Mouse (Mus musculus) lung, postnatal 0 days (tissue): ENCODE measurements around the gene Cela2a. TPM values are rescaled to one million over a fixed set of nuclear protein-coding genes. Genes with fewer than 3 reads are reported as not detected.
A peak's percentile ranks its signal among the peaks of the same experiment; 100 is the strongest.

Source experiments
- ATAC-seq: fragments of 200-750 bp; cut with Nextera tagmentation; 2 replicates; pipeline ENCODE4 v1.8.0; 2017; ENCODE audit warnings: moderate library complexity
- DNase-seq: peaks from one replicate; pipeline ENCODE4 v3.0.0-alpha.2; 2016; ENCODE audit warnings: low spot score
- H3K27ac ChIP-seq: fragments of 300-500 bp; sonication (generic); 2 replicates; pipeline ENCODE4 v1.5.1; 2014; ENCODE audit warnings: antibody characterized with exemption, mild to moderate bottlenecking, low read length, mixed read lengths
- H3K27me3 ChIP-seq: fragments of 300-500 bp; sonication (generic); replicated peaks from 2 replicates; pipeline ENCODE4 v1.6.1; 2014; ENCODE audit warnings: low read length, mixed read lengths; ENCODE audit not compliant: insufficient read depth
- H3K36me3 ChIP-seq: fragments of 300-500 bp; sonication (generic); 2 replicates; pipeline ENCODE4 v1.6.1; 2014; ENCODE audit warnings: low read length, mixed read lengths; ENCODE audit not compliant: insufficient read depth
- H3K4me1 ChIP-seq: fragments of 300-500 bp; sonication (generic); 2 replicates; pipeline ENCODE4 v1.6.1; 2014; ENCODE audit warnings: antibody characterized with exemption, low read depth, low read length, mixed read lengths; ENCODE audit not compliant: insufficient read depth
- H3K4me2 ChIP-seq: fragments of 300-500 bp; sonication (generic); replicated peaks from 2 replicates; pipeline ENCODE4 v1.6.1; 2014; ENCODE audit warnings: low read depth, mild to moderate bottlenecking, low read length, moderate library complexity, mixed read lengths
- H3K4me3 ChIP-seq: fragments of 300-500 bp; sonication (generic); 2 replicates; pipeline ENCODE4 v1.5.1; 2014; ENCODE audit warnings: low read depth, low read length
- H3K9ac ChIP-seq: fragments of 300-500 bp; sonication (generic); replicated peaks from 2 replicates; pipeline ENCODE4 v1.6.1; 2014; ENCODE audit warnings: low read depth, mild to moderate bottlenecking
- H3K9me3 ChIP-seq: fragments of 300-500 bp; sonication (generic); 2 replicates; pipeline ENCODE4 v1.6.1; 2016; ENCODE audit warnings: low read length, mixed read lengths
- CTCF ChIP-seq: IDR thresholded peaks from 2 replicates; pipeline ENCODE4 v1.5.1; 2016; ENCODE audit warnings: antibody characterized with exemption, mild to moderate bottlenecking
- EP300 ChIP-seq: IDR thresholded peaks from 2 replicates; pipeline ENCODE4 v1.6.1; 2016; ENCODE audit warnings: antibody characterized with exemption, mild to moderate bottlenecking, control low read depth
- WGBS: fragments of 180-500 bp; shearing (Covaris S2); extraction: QIAGEN DNeasy Blood & Tissue Kit; methylation state at CpG from one replicate; pipeline ENCODE4 v1.1.7; 2014; 5-methylcytosine and 5-hydroxymethylcytosine counted together
- polyA plus RNA-seq: library from polyadenylated mRNA; unstranded; fragments of >200 nt; fragmentation: Nextera tagmentation; extraction: Ambion mirVana; gene quantifications from 2 replicates; pipeline ENCODE4 v1.2.1, GENCODE M21; 2015

The Cela2a gene
- polyA plus RNA-seq, 1 experiment from 2014 or later: not detected

GRCm38 (mm10) chr4:141871333-141871725 is 45.4 kb upstream of the Cela2a start:
- Histone ChIP-seq H3K9ac (no peak overlapping the region), H3K4me2 (peak overlapping the region; percentile 95), H3K27ac (peak overlapping the region; percentile 20; the same call in 1 of the 2 replicates), H3K4me1 (peaks cover 41% of the 10 kb centered on the region), H3K36me3 (no peaks in the 10 kb centered on the region), H3K4me3 (no peak overlapping the region), H3K9me3 (no peaks in the 10 kb centered on the region), H3K27me3 (no peaks in the 10 kb centered on the region)
- ATAC-seq (no peak), DNase-seq (no peak)
- TF ChIP-seq EP300 (no peak), CTCF (no peak)
- 88% methylated on average over 3 of the region's 3 CpGs for WGBS

DNA sequence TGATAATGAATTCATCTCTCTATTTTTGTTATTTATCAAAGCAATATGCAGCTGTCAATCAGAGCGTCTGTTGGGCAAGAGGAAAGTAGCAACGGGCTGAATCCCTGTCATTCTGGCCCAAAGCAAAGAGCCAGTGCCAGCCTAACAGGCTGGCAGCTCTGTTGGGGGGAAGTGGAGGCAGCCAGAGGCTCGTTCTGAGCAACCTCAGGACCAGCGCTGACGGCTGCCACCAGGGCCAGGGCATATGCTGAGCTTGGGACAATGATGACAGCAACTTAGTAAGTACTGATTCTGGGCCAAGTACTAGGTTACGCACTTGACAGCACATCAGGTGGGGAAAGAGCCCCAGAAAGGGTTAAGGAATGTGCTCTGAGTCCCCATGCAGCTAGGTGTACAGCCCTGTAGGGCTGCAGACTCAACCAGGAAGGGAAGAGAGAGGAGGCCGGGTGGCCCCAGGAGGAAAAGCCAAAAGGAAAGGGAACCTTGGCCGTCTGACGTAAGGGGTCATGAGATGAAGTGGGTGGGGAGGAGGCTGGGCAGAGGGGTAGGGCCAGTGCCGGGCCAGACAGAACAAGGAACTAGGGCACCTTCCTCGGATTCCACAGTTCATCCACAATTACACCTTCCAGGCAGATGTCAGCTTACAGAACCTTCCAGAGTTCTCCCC is 44.8 kb upstream of the Cela2a start:
- Histone ChIP-seq H3K4me3 (no peak overlapping the region), H3K36me3 (no peaks in the 10 kb centered on the region), H3K27ac (peak overlapping the region; percentile 32; the same call in 1 of the 2 replicates), H3K4me2 (0 out of 2 replicates have a peak overlapping the region, but pooled peaks have one; percentile 95), H3K27me3 (no peaks in the 10 kb centered on the region), H3K9ac (no peak overlapping the region), H3K4me1 (peaks cover 41% of the 10 kb centered on the region), H3K9me3 (no peaks in the 10 kb centered on the region)
- TF ChIP-seq CTCF (no peak), EP300 (no peak)
- no peak for ATAC-seq
- 62% methylated on average over 11 of the region's 11 CpGs for WGBS
- DNase-seq: peak; percentile 60

DNA sequence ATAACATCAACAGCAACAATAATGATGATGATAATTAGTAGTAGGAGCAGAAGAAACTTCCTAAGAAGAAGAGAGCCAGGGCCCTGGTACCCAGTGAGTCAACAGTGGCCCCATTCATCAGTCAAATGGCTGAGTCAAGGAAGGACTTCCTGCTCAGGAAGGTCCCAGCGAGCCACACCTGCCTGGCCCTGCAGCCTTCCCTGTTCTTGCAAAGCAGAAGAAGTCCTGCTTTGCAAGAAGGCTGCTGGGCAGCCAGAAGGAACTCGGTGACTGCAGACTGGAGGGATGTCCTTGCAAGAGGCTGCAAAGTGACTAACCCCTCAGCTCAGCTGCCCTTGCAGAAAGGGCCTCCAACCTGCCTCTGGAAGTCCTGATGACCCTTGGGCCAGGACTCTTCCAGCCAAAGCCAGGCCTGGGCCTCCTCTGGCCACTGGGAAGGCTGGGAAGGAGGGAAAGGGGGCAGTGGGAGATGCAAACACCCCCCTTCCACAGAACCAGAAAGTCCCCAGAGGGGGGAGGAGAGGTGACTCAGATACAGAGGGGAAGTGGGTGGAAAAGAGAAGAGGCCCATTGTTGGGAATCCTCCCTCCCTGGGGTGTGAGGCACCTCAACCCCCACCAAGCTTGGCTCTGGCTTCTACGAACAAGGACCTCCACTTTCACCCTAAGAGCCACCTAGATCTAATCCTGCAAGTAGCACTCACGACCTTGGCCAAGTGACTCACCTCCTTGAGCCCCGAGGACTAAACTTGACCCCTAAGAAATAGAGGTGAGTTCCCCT is 43.7 kb upstream of the Cela2a start:
- H3K4me2 ChIP-seq: no peak overlapping the region
- no peaks in the 10 kb centered on the region for H3K27me3 ChIP-seq
- no peak overlapping the region; the same call in 1 of the 2 replicates for H3K27ac ChIP-seq
- DNase-seq: peak; percentile 67
- peak; percentile 5 for ATAC-seq
- peaks cover 37% of the 10 kb centered on the region for H3K4me1 ChIP-seq
- H3K9ac ChIP-seq: no peak overlapping the region
- no peaks in the 10 kb centered on the region for H3K9me3 ChIP-seq
- H3K36me3 ChIP-seq: no peaks in the 10 kb centered on the region
- no peak overlapping the region for H3K4me3 ChIP-seq
- WGBS: 56% methylated on average over 5 of the region's 5 CpGs
- TF ChIP-seq CTCF (no peak), EP300 (no peak)

DNA sequence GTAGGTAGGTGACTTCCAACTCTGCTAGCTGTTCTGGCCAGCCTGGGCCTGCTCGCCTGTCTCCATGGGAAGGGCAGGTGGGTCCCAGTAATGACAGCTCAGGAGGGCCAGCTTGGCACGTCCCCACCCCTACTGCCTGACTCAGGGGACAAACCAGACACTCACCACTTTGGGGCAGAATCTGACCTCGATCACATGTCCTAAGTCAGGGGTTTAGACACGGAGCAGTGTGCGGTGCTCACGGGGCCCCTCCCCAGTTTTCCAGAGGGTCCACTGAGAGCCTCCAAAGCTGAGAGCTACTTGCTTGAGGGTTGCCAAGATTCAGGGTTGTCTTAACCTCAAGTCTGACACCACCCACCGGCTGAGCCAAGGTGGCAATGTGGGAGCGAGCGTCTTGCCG is 42.1 kb upstream of the Cela2a start:
- Histone ChIP-seq H3K9me3 (no peaks in the 10 kb centered on the region), H3K36me3 (no peaks in the 10 kb centered on the region), H3K9ac (no peak overlapping the region), H3K4me1 (peaks cover 31% of the 10 kb centered on the region), H3K27ac (no peak overlapping the region), H3K27me3 (no peaks in the 10 kb centered on the region), H3K4me3 (no peak overlapping the region), H3K4me2 (no peak overlapping the region)
- ATAC-seq (no peak), DNase-seq (no peak)
- 66% methylated on average over 10 of the region's 10 CpGs for WGBS
- TF ChIP-seq CTCF (no peak), EP300 (no peak)

DNA sequence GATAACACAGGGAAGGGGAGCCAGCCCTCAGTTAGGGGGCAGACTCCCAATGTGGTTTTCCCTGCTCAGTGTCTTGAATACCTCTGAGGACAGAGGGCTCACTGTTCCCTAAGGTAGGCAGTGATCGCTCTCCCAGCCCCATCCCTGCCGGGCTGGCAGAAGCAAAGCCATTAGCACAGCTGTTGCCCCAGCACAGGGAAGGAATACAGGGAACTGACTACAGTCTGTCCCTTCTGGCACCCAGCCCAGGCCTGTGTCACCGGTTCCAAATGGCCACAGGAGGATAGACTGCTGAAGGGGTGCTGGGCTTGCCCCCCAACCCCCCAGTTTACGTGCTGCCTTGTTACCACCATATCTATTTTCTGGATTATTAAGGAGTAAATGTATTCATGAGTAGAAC is 41.5 kb upstream of the Cela2a start:
- Histone ChIP-seq H3K4me2 (no peak overlapping the region), H3K27ac (no peak overlapping the region), H3K4me3 (no peak overlapping the region), H3K27me3 (no peaks in the 10 kb centered on the region), H3K9me3 (no peaks in the 10 kb centered on the region), H3K9ac (no peak overlapping the region), H3K4me1 (peaks cover 31% of the 10 kb centered on the region), H3K36me3 (no peaks in the 10 kb centered on the region)
- ATAC-seq (no peak), DNase-seq (peak; percentile 52)
- TF ChIP-seq EP300 (no peak), CTCF (no peak)
- WGBS: 28% methylated on average over 4 of the region's 4 CpGs

DNA sequence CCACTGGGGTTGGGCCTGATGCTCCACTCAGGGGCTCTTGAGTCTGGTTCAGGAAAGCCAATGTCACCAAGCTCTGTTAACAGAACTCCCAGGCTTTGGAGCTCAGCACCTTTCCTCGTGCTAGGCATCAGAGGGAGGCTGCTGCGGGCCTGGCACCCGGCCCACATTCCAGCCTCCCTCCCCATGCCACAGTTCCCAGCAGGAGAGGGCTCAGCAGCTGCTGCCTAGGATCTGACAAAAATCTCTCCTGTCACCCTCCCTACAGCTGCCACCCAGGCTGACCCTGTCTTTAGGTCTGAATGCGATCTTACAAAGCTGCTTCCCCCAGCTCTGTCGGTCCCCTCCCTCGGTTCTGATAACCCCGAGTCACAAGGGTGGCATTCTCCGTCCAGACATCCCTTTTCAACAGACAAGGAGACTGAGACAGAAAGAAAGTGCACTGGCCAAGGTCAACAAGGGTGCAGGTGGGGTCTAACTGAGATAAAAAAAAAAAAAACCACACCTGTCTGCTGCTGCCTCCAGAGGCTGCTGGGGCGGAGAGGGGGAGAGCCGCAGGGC is 41.1 kb upstream of the Cela2a start:
- TF ChIP-seq CTCF (no peak), EP300 (no peak)
- no peaks in the 10 kb centered on the region for H3K27me3 ChIP-seq
- no peaks in the 10 kb centered on the region for H3K9me3 ChIP-seq
- 27% methylated on average over 10 of the region's 10 CpGs for WGBS
- H3K4me2 ChIP-seq: no peak overlapping the region
- H3K36me3 ChIP-seq: no peaks in the 10 kb centered on the region
- no peak overlapping the region for H3K9ac ChIP-seq
- H3K4me3 ChIP-seq: no peak overlapping the region
- DNase-seq: peak; percentile 77
- no peak overlapping the region; the same call in 1 of the 2 replicates for H3K27ac ChIP-seq
- ATAC-seq: peak; percentile 50
- peaks cover 26% of the 10 kb centered on the region for H3K4me1 ChIP-seq
